Mouse (Mus musculus) mammary gland, adult 2 months (tissue): ENCODE data around the gene Chfr. TPM values are rescaled to one million over a fixed set of nuclear protein-coding genes. Genes with fewer than 3 reads are reported as not detected.

Source experiments
- polyA plus RNA-seq: library from polyadenylated mRNA; depleted of rRNA; stranded (reverse); fragments of >200 nt; gene quantifications from 2 replicates; pipeline ENCODE4 v1.2.3, GENCODE M21; 2012; ENCODE audit warnings: low replicate concordance; rRNA removed

Gene Chfr
- polyA plus RNA-seq: 47.0 and 73.3 TPM in 2 replicates

GRCm38 (mm10) chr5:110135293-110136086 is at the start of gene Chfr:
TSS of gene Chfr (plus strand) at chr5:110135842.

GRCm38 (mm10) chr5:110094030-110094846 is 41.4 kb upstream of the Chfr start, which contains the start of gene Gm35315:
TSS of gene Gm35315 (minus strand) at chr5:110094420.

GRCm38 (mm10) chr5:110099656-110100580 is 35.7 kb upstream of the Chfr start, which contains the start of gene Plcxd1:
TSS of gene Plcxd1 (plus strand) at chr5:110099969.

GRCm38 (mm10) chr5:110107581-110108304 is 27.9 kb upstream of the Chfr start, which contains the start of gene Gtpbp6:
TSS of gene Gtpbp6 (minus strand) at chr5:110108197.

GRCm38 (mm10) chr5:110109991-110110441 is 25.6 kb upstream of the Chfr start, which contains the start of gene Zfp605:
TSS of gene Zfp605 (plus strand) at chr5:110110092.

GRCm38 (mm10) chr5:110176362-110177020 is 40.8 kb downstream of the Chfr start, which contains the start of gene Golga3:
TSS of gene Golga3 (plus strand) at chr5:110176701.

Other genes with a start within 250 kb of the Chfr start
- 1.3 and 3.5 TPM in 2 replicates for gene Gm15446, start 212.4 kb upstream of the Chfr start, polyA plus RNA-seq
- 1.6 and 8.3 TPM in 2 replicates for gene Zfp932, start 139.3 kb upstream of the Chfr start, polyA plus RNA-seq
- 0.68 TPM in 1 of 2 replicates, not detected in the other for gene Gm17655, start 63.3 kb upstream of the Chfr start, polyA plus RNA-seq
- 0.06 and 0.22 TPM in 2 replicates for gene Gm35315, start 41.4 kb upstream of the Chfr start, polyA plus RNA-seq
- gene Plcxd1, start 35.9 kb upstream of the Chfr start, polyA plus RNA-seq: 3.6 and 4.3 TPM in 2 replicates
- 96.9 and 180 TPM in 2 replicates for gene Gtpbp6, start 27.6 kb upstream of the Chfr start, polyA plus RNA-seq
- gene Zfp605, start 25.8 kb upstream of the Chfr start, polyA plus RNA-seq: 0.18 and 0.70 TPM in 2 replicates
- 6.5 and 8.6 TPM in 2 replicates for gene Golga3, start 40.9 kb downstream of the Chfr start, polyA plus RNA-seq
- gene Ankle2, start 95.2 kb downstream of the Chfr start, polyA plus RNA-seq: 10.1 and 12.8 TPM in 2 replicates
- 18.0 and 26.8 TPM in 2 replicates for gene Pgam5, start 134.1 kb downstream of the Chfr start, polyA plus RNA-seq
- gene Pxmp2, start 150.3 kb downstream of the Chfr start, polyA plus RNA-seq: 14.3 and 29.8 TPM in 2 replicates
- 3.5 and 4.5 TPM in 2 replicates for gene Pole, start 150.5 kb downstream of the Chfr start, polyA plus RNA-seq
- gene P2rx2, start 207.4 kb downstream of the Chfr start, polyA plus RNA-seq: 0.67 and 1.4 TPM in 2 replicates
- not detected in 2 replicates for gene Lrcol1, start 208.9 kb downstream of the Chfr start, polyA plus RNA-seq